Mouse (Mus musculus): ENCODE results near the gene Snx6. TPM values are rescaled to one million over a fixed set of nuclear protein-coding genes. Genes with fewer than 3 reads are reported as not detected.

The Snx6 gene
- total RNA-seq (2021) (10 to 100 TPM; 26.4 to 27.8 TPM), polyA plus RNA-seq (2012; rRNA removed) (12.3 and 15.8 TPM in 2 replicates)
- long read RNA-seq, transcript Snx6-201 (14 exons, 1,928 nt) = major isoform, 63 of 79 reads
- long read RNA-seq, partial matches to known transcripts = 12 of 79 reads
- long read RNA-seq, other reads (novel, unspliced or antisense) = 4 of 79 reads

DNA sequence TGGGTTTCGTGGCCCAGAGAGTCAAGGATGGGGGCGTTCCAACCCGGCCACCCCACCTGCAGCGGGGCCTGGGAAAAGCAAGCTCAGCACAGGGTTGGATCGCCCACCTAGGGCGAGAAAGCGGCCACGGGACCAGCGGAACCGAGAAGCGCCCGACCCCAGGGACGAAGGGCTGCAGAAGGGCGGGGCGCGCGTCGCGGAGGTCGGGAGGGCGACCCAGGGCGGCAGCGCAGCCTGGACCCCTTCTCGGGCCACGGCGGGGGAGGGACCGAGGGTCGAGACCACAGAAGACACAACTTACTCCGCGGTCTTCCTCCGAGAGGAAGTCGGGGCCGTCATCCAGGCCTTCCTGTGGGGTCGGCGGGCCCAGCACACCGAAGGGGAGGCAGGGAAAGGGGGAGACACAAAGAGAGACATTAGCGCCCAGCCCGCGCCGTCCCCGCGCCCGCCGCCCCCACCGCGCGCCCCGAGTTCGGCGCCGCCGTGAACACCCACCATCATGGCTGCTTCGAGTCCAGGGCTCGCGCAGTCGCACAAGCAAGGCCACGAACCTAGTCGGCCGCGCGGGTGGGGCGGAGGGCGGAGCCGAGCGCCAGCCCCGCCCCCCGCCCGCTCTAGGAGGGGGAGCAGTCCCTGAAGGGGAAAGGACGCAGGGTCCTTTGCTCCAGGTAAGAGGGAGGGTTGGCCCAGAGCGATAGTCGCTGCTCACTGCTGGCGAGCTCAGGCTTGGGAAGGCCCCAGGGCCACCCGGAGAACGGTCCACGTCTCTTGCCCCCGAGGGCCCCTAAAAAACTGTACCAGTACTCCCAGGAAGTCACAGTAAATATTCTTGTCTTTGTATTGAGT is at the start of gene Snx6:
TSS of gene Snx6 (minus strand) at position 551 of the 846 bp plus-strand sequence.
- WGBS = under 1% methylated on average over 73 of the region's 76 CpGs
- TF ChIP-seq POLR2A (IDR thresholded peaks at IDR 0.05; ENCODE audit: insufficient read depth, low read depth, low read length) (peak; percentile 83), EP300 (IDR thresholded peaks at IDR 0.05; ENCODE audit: insufficient read depth, low read depth, low read length) (0 out of 2 replicates have a peak, but pooled peaks have one; percentile 17), CTCF (IDR thresholded peaks at IDR 0.05) (no peak)
- peaks cover 9% of the 10 kb centered on the region for H3K4me1 ChIP-seq (ENCODE audit: control insufficient read depth, insufficient read depth, low read length)
- intact Hi-C loops (cut with DNase I) = no loop called here
- H3K36me3 ChIP-seq (ENCODE audit: control insufficient read depth, insufficient read depth, low read length) = peaks cover 4% of the 10 kb centered on the region
- no peaks in the 10 kb centered on the region for H3K27me3 ChIP-seq (ENCODE audit: control insufficient read depth, insufficient read depth, low read length)
- peak within 1 kb of the TSS; percentile 99 for H3K27ac ChIP-seq
- H3K9ac ChIP-seq (ENCODE audit: low read depth, low read length) = peak within 1 kb of the TSS; percentile 100
- DNase-seq = peak; percentile 86 to 90
- H3K79me2 ChIP-seq (replicated peaks; ENCODE audit: control insufficient read depth, insufficient read depth, low read length) = peaks cover 8% of the 10 kb centered on the region
- peak within 1 kb of the TSS; percentile 100 for H3K4me3 ChIP-seq

DNA sequence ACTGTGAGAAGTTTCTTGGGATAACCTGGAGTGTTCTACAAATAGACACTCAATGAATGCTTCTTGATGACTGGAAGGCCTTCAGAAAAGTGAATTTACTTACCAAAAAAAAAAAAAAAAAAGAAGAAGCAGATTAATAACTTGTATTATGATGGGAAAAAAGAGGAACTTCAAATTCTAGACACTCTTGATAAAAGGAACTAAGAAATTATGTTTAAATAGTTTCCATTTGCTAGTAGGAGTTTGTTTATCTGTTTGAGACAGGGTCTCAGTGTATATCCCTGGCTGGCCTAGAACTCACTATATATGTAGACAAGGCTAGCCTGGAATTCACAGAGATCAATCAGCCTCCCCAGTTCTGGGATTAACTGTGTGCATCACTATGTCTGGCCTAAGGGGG is 48.9 kb upstream of the Snx6 start:
- no peak for DNase-seq
- Histone ChIP-seq H3K27me3 (ENCODE audit: control insufficient read depth, insufficient read depth, low read length) (no peaks in the 10 kb centered on the region), H3K4me1 (ENCODE audit: control insufficient read depth, insufficient read depth, low read length) (no peaks in the 10 kb centered on the region), H3K9ac (ENCODE audit: low read depth, low read length) (no peak overlapping the region), H3K79me2 (replicated peaks; ENCODE audit: control insufficient read depth, insufficient read depth, low read length) (no peaks in the 10 kb centered on the region), H3K36me3 (ENCODE audit: control insufficient read depth, insufficient read depth, low read length) (no peaks in the 10 kb centered on the region), H3K27ac (no peak overlapping the region), H3K4me3 (no peak overlapping the region)
- intact Hi-C loops (cut with DNase I) = no loop called here
- TF ChIP-seq EP300 (IDR thresholded peaks at IDR 0.05; ENCODE audit: insufficient read depth, low read depth, low read length) (no peak), CTCF (IDR thresholded peaks at IDR 0.05) (no peak), POLR2A (IDR thresholded peaks at IDR 0.05; ENCODE audit: insufficient read depth, low read depth, low read length) (no peak)

GRCm38 (mm10) chr12:54841576-54841975 is 46.1 kb upstream of the Snx6 start:
- H3K79me2 ChIP-seq (replicated peaks; ENCODE audit: control insufficient read depth, insufficient read depth, low read length) = no peaks in the 10 kb centered on the region
- DNase-seq = no peak
- no peak overlapping the region for H3K9ac ChIP-seq (ENCODE audit: low read depth, low read length)
- H3K4me3 ChIP-seq = no peak overlapping the region
- H3K4me1 ChIP-seq (ENCODE audit: control insufficient read depth, insufficient read depth, low read length) = no peaks in the 10 kb centered on the region
- TF ChIP-seq CTCF (IDR thresholded peaks at IDR 0.05) (no peak), EP300 (IDR thresholded peaks at IDR 0.05; ENCODE audit: insufficient read depth, low read depth, low read length) (no peak), POLR2A (IDR thresholded peaks at IDR 0.05; ENCODE audit: insufficient read depth, low read depth, low read length) (no peak)
- intact Hi-C loops (cut with DNase I) = no loop called here
- no peaks in the 10 kb centered on the region for H3K27me3 ChIP-seq (ENCODE audit: control insufficient read depth, insufficient read depth, low read length)
- H3K27ac ChIP-seq = no peak overlapping the region
- WGBS = 70% methylated on average over 1 of the region's 1 CpGs
- no peaks in the 10 kb centered on the region for H3K36me3 ChIP-seq (ENCODE audit: control insufficient read depth, insufficient read depth, low read length)

DNA sequence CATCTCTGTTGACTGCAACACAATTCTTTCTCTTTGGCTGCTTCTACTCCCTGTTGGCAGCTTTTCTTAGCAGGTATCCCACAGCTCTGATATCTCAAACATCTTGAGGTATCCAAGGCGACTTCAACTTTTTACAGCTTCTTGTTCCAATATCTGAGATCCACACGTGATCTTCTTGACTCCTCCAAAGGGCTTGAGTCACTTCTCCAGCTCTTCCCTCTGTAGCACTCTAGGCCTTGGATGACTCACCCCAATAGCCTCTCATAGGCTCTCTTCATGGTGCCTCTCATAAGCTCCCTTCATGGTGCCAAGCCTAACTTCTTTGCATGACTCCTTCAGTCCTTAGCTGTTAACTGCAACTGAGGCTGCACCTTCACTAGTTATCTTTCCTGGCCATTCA is 44.3 kb upstream of the Snx6 start:
- H3K27me3 ChIP-seq (ENCODE audit: control insufficient read depth, insufficient read depth, low read length) = no peaks in the 10 kb centered on the region
- no peaks in the 10 kb centered on the region for H3K79me2 ChIP-seq (replicated peaks; ENCODE audit: control insufficient read depth, insufficient read depth, low read length)
- H3K4me1 ChIP-seq (ENCODE audit: control insufficient read depth, insufficient read depth, low read length) = peaks cover 4% of the 10 kb centered on the region
- H3K36me3 ChIP-seq (ENCODE audit: control insufficient read depth, insufficient read depth, low read length) = no peaks in the 10 kb centered on the region
- TF ChIP-seq POLR2A (IDR thresholded peaks at IDR 0.05; ENCODE audit: insufficient read depth, low read depth, low read length) (no peak), CTCF (IDR thresholded peaks at IDR 0.05) (no peak), EP300 (IDR thresholded peaks at IDR 0.05; ENCODE audit: insufficient read depth, low read depth, low read length) (no peak)
- no peak overlapping the region for H3K4me3 ChIP-seq
- DNase-seq = no peak
- no peak overlapping the region for H3K27ac ChIP-seq
- no peak overlapping the region for H3K9ac ChIP-seq (ENCODE audit: low read depth, low read length)
- WGBS = 89% methylated on average over 2 of the region's 2 CpGs
- intact Hi-C loops (cut with DNase I) = loop anchor here (10.0 kb wide), 1 partner anchor 145 kb away; the partner anchor contains the start of gene Gm20403

DNA sequence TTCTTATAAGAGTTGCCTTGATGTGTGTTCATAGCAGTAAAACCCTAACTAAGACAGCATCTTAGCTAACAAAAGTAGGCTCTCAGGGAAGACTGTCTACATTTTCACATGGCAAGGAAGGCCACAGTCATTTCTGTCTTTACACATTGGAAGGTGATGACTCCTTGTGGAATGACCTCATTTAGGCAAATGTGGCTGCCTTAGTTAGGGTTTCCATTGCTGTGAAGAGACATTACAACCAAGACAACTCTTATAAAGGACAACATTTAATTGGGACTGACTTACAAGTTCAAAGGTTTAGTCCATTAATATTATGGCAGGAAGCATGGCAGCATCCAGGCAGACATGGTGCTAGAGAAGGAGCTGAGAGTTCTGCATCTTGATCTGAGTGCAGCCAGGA is 43.4 kb upstream of the Snx6 start:
- H3K4me3 ChIP-seq = no peak overlapping the region
- no peak for TF ChIP-seq POLR2A (IDR thresholded peaks at IDR 0.05; ENCODE audit: insufficient read depth, low read depth, low read length)
- H3K79me2 ChIP-seq (replicated peaks; ENCODE audit: control insufficient read depth, insufficient read depth, low read length) = no peaks in the 10 kb centered on the region
- H3K9ac ChIP-seq (ENCODE audit: low read depth, low read length) = no peak overlapping the region
- no peak overlapping the region for H3K27ac ChIP-seq
- no peak for DNase-seq
- intact Hi-C loops (cut with DNase I) = loop anchor here (10.0 kb wide), 1 partner anchor 146 kb away; the partner anchor contains the start of gene Gm20403
- no peaks in the 10 kb centered on the region for H3K36me3 ChIP-seq (ENCODE audit: control insufficient read depth, insufficient read depth, low read length)
- no peaks in the 10 kb centered on the region for H3K27me3 ChIP-seq (ENCODE audit: control insufficient read depth, insufficient read depth, low read length)
- H3K4me1 ChIP-seq (ENCODE audit: control insufficient read depth, insufficient read depth, low read length) = peaks cover 6% of the 10 kb centered on the region
